In genomic region chr2:154437191-154437527, GRCm38 (mm10) we compare ENCODE assay signal across 8 mouse cellular contexts. TPM values are rescaled to one million over a fixed set of nuclear protein-coding genes. Genes with fewer than 3 reads are reported as not detected.
DNase-seq lines count a peak whose midpoint lies in the region; ATAC-seq lines count a peak whose summit lies in the region.

No protein-coding gene starts in this region.

- no peaks in the 10 kb centered on the region for H3K9me3 ChIP-seq in kidney, embryonic 16.5 days (ENCODE audit: low read length)
- no peaks in the 10 kb centered on the region for H3K9me3 ChIP-seq in hindbrain, embryonic 14.5 days (ENCODE audit: control insufficient read depth, low read length)
- H3K9me3 ChIP-seq in midbrain, embryonic 14.5 days (ENCODE audit: control insufficient read depth, low read length), result no peaks in the 10 kb centered on the region

- no peak for ATAC-seq in kidney, embryonic 16.5 days (ENCODE audit: low FRiP score, low TSS enrichment)
- no peak for ATAC-seq in hindbrain, embryonic 14.5 days (ENCODE audit: low FRiP score)
- no peak for ATAC-seq in midbrain, embryonic 14.5 days (ENCODE audit: low FRiP score, low TSS enrichment)

- H3K4me2 ChIP-seq in kidney, embryonic 16.5 days (replicated peaks; ENCODE audit: low read depth, low read length), result peak overlapping the region; percentile 56
- peak overlapping the region; percentile 74 for H3K4me2 ChIP-seq in hindbrain, embryonic 14.5 days (replicated peaks)
- peak overlapping the region; percentile 71 for H3K4me2 ChIP-seq in midbrain, embryonic 14.5 days (ENCODE audit: low read length)

- no peak for DNase-seq in kidney, adult 18-20 months
- peak; percentile 8 for DNase-seq in c-Kit-negative CD71-positive TER-119-positive erythroid progenitor cells, embryonic 14.5 days (ENCODE audit: low read depth, low spot score)
- DNase-seq in hindbrain, embryonic 14.5 days (ENCODE audit: low spot score), result no peak
- no peak for DNase-seq in midbrain, embryonic 14.5 days
- no peak for DNase-seq in embryo, embryonic 9.5 days (ENCODE audit: extremely low spot score)
- DNase-seq in right cerebral cortex, adult 2 months (ENCODE audit: low spot score in 2 of 2), result no peak
- DNase-seq in frontal cortex, postnatal 14 days (ENCODE audit: low spot score in 2 of 2), result no peak

- peak overlapping the region; percentile 97 for H3K9ac ChIP-seq in kidney, embryonic 16.5 days (replicated peaks; ENCODE audit: low read length)
- H3K9ac ChIP-seq in hindbrain, embryonic 14.5 days, result peak overlapping the region; percentile 98
- H3K9ac ChIP-seq in midbrain, embryonic 14.5 days (replicated peaks; ENCODE audit: low read length), result peak overlapping the region; percentile 73

- peaks cover 22% of the 10 kb centered on the region for H3K4me1 ChIP-seq in kidney, embryonic 16.5 days (ENCODE audit: insufficient read depth, low read length)
- H3K4me1 ChIP-seq in hindbrain, embryonic 14.5 days (replicated peaks; ENCODE audit: control insufficient read depth, insufficient read depth, low read length), result peaks cover 23% of the 10 kb centered on the region
- peaks cover 19% of the 10 kb centered on the region for H3K4me1 ChIP-seq in midbrain, embryonic 14.5 days (ENCODE audit: control insufficient read depth, insufficient read depth, low read length)

- 13% methylated on average over 7 of the region's 7 CpGs for WGBS in kidney, embryonic 16.5 days
- WGBS in hindbrain, embryonic 14.5 days, result 19% methylated on average over 7 of the region's 7 CpGs
- 21% methylated on average over 7 of the region's 7 CpGs for WGBS in midbrain, embryonic 14.5 days

- no peaks in the 10 kb centered on the region for H3K36me3 ChIP-seq in kidney, embryonic 16.5 days (ENCODE audit: insufficient read depth, low read length)
- no peaks in the 10 kb centered on the region for H3K36me3 ChIP-seq in hindbrain, embryonic 14.5 days (replicated peaks; ENCODE audit: control insufficient read depth, insufficient read depth)
- H3K36me3 ChIP-seq in midbrain, embryonic 14.5 days (ENCODE audit: control insufficient read depth, insufficient read depth, low read length), result no peaks in the 10 kb centered on the region

- peak overlapping the region; percentile 96 for H3K4me3 ChIP-seq in kidney, embryonic 16.5 days (ENCODE audit: low read length)
- peak overlapping the region; percentile 94 for H3K4me3 ChIP-seq in hindbrain, embryonic 14.5 days (replicated peaks; ENCODE audit: low read length)
- peak overlapping the region; percentile 58 for H3K4me3 ChIP-seq in midbrain, embryonic 14.5 days (replicated peaks; ENCODE audit: low read depth, low read length)

- H3K27me3 ChIP-seq in kidney, embryonic 16.5 days (ENCODE audit: insufficient read depth, low read length), result no peaks in the 10 kb centered on the region
- no peaks in the 10 kb centered on the region for H3K27me3 ChIP-seq in hindbrain, embryonic 14.5 days (ENCODE audit: control insufficient read depth, insufficient read depth, low read length)
- no peaks in the 10 kb centered on the region for H3K27me3 ChIP-seq in midbrain, embryonic 14.5 days (ENCODE audit: control insufficient read depth, insufficient read depth, low read length)

- peak overlapping the region; percentile 96 for H3K27ac ChIP-seq in kidney, embryonic 16.5 days (ENCODE audit: low read length)
- H3K27ac ChIP-seq in hindbrain, embryonic 14.5 days, result peak overlapping the region; percentile 91
- H3K27ac ChIP-seq in midbrain, embryonic 14.5 days (replicated peaks; ENCODE audit: low read depth, low read length), result peak overlapping the region; percentile 88; the same call in 1 of the 2 replicates

RNA-seq across cellular contexts. Expression of gene Cbfa2t2, which starts 0.9 kb away (rescaled TPM):
- 44.2 and 48.3 TPM in 2 replicates for polyA plus RNA-seq in kidney, embryonic 16.5 days (2015; fragmentation: Nextera tagmentation; extraction: Ambion mirVana)
- 44.6 and 48.0 TPM in 2 replicates for polyA plus RNA-seq in hindbrain, embryonic 14.5 days (2014; fragmentation: Nextera tagmentation; extraction: Ambion mirVana)
- 45.5 and 65.6 TPM in 2 replicates for polyA plus RNA-seq in midbrain, embryonic 14.5 days (2014; fragmentation: Nextera tagmentation; extraction: Ambion mirVana)

RNA-seq across cellular contexts. Expression of gene Snta1, which starts 29.3 kb away (rescaled TPM):
- polyA plus RNA-seq in kidney, embryonic 16.5 days (2015; fragmentation: Nextera tagmentation; extraction: Ambion mirVana), result 9.5 and 12.2 TPM in 2 replicates
- polyA plus RNA-seq in hindbrain, embryonic 14.5 days (2014; fragmentation: Nextera tagmentation; extraction: Ambion mirVana), result 7.0 and 7.1 TPM in 2 replicates
- polyA plus RNA-seq in midbrain, embryonic 14.5 days (2014; fragmentation: Nextera tagmentation; extraction: Ambion mirVana), result 4.0 and 5.8 TPM in 2 replicates
